In genomic region chr4:127074915-127075314, GRCm38 (mm10) we compare ENCODE assay signal across 26 mouse cellular contexts. TPM values are rescaled to one million over a fixed set of nuclear protein-coding genes. Genes with fewer than 3 reads are reported as not detected.
DNase-seq lines count a peak whose midpoint lies in the region; ATAC-seq and TF ChIP-seq lines count a peak whose summit lies in the region.
"Had no signal": no experiment of that assay in that cellular context is flagged by ENCODE, and none has a peak within 500 bp of the region (broad histone marks: within the 10 kb centered on the region; RNA-seq: fewer than 3 reads in every experiment).

No protein-coding gene starts in this region.

- H3K36me3 ChIP-seq in intestine, postnatal 0 days (ENCODE audit: control insufficient read depth, insufficient read depth) = no peaks in the 10 kb centered on the region; the same call in 1 of the 2 replicates
- no peaks in the 10 kb centered on the region for H3K36me3 ChIP-seq in intestine, embryonic 15.5 days
- H3K36me3 ChIP-seq in CH12.LX (replicated peaks in 1 of 2; ENCODE audit: control insufficient read depth in 1 of 2, insufficient read depth in 1 of 2, low read length in 1 of 2) = no peaks in the 10 kb centered on the region
- no peaks in the 10 kb centered on the region for H3K36me3 ChIP-seq in splenic B cell, adult 2 months (ENCODE audit: control insufficient read depth, insufficient read depth, low read length, poor library complexity, severe bottlenecking)
- H3K36me3 ChIP-seq: forebrain, embryonic 15.5 days; hindbrain, embryonic 13.5 days; kidney, embryonic 15.5 days; liver, embryonic 15.5 days; lung, embryonic 15.5 days had no signal

- ATAC-seq in intestine, postnatal 0 days = no peak
- no peak for ATAC-seq in intestine, embryonic 15.5 days
- no peak for ATAC-seq in Patski
- ATAC-seq: forebrain, embryonic 15.5 days had no signal

- 0 out of 2 replicates have a peak, but pooled peaks cover 5% of the 10 kb centered on the region for H3K4me1 ChIP-seq in intestine, postnatal 0 days (replicated peaks; ENCODE audit: control insufficient read depth, insufficient read depth, low read length)
- H3K4me1 ChIP-seq in intestine, embryonic 15.5 days (replicated peaks) = 0 out of 2 replicates have a peak, but pooled peaks cover 4% of the 10 kb centered on the region
- peaks cover 0 to 21% of the 10 kb centered on the region in 2 experiments; a peak in 2 of 4 replicates for H3K4me1 ChIP-seq in CH12.LX (ENCODE audit: control insufficient read depth in 1 of 2, insufficient read depth in 2 of 2)

- in situ Hi-C loops in CH12.LX (cut with MboI; ENCODE audit: low pct_ligation_motif_present, low pct_unique_long_range_greater_than_20kb, low sequenced_read_pairs) = loop anchor here (10.0 kb wide), 1 partner anchor 170 kb away; the partner anchor contains the start of gene Smim12
- in situ Hi-C loops in Patski (cut with MboI; ENCODE audit: low pct_unique_long_range_greater_than_20kb) = no loop called here

- no peaks in the 10 kb centered on the region for H3K79me2 ChIP-seq in CH12.LX (replicated peaks; ENCODE audit: control insufficient read depth, extremely low read depth, insufficient read depth, poor library complexity, severe bottlenecking)

- H3K9me3 ChIP-seq in intestine, postnatal 0 days (ENCODE audit: control insufficient read depth) = no peaks in the 10 kb centered on the region
- H3K9me3 ChIP-seq in intestine, embryonic 15.5 days = no peaks in the 10 kb centered on the region
- no peaks in the 10 kb centered on the region for H3K9me3 ChIP-seq in CH12.LX (replicated peaks; ENCODE audit: low read length)
- H3K9me3 ChIP-seq: embryonic facial prominence, embryonic 10.5 days; forebrain, embryonic 15.5 days; kidney, embryonic 15.5 days; liver, embryonic 15.5 days; lung, embryonic 15.5 days had no signal

- DNase-seq in CH12.LX (ENCODE audit: extremely low read depth) (no peak), Patski (ENCODE audit: low read depth, low spot score) (no peak)
- DNase-seq in splenic B cell, adult 2 months (ENCODE audit: low read depth, low spot score) = peak; percentile 25
- DNase-seq in thymus, postnatal 0 days (ENCODE audit: low spot score) = no peak
- no peak for DNase-seq in cerebellum, adult 8-10 months
- DNase-seq: adrenal gland, postnatal 36 days; cerebellum, adult 9-11 months; gastrocnemius, postnatal 25 days; heart, adult 2 months; kidney, postnatal 4 days; layer of hippocampus, adult 9-11 months; lung, postnatal 36 days; midbrain, embryonic 14.5 days; right cerebral cortex, adult 18-20 months; right cerebral cortex, postnatal 4 days; thymus, adult 2 months had no signal

- H3K9ac ChIP-seq in intestine, postnatal 0 days (ENCODE audit: low read depth, low read length) = no peak overlapping the region
- no peak overlapping the region for H3K9ac ChIP-seq in intestine, embryonic 15.5 days
- H3K9ac ChIP-seq in CH12.LX (ENCODE audit: insufficient read depth, low read depth) = no peak overlapping the region
- H3K9ac ChIP-seq: forebrain, embryonic 15.5 days; hindbrain, embryonic 13.5 days; kidney, embryonic 15.5 days; liver, embryonic 15.5 days; lung, embryonic 15.5 days had no signal

- TF ChIP-seq CTCF in intestine, postnatal 0 days (IDR thresholded peaks at IDR 0.05; ENCODE audit: low read depth) = peak; percentile 26; the same call in 1 of the 2 replicates
- TF ChIP-seq CTCF in CH12.LX (conservative IDR thresholded peaks at IDR 0.05 in 1 of 2, IDR thresholded peaks at IDR 0.05 in 1 of 2; ENCODE audit: low read depth in 2 of 2, low read length in 2 of 2) (peak in 1 of 2 experiments; percentile 56; a peak in 2 of 4 replicates), Patski (IDR thresholded peaks at IDR 0.05) (peak; percentile 31)

- H3K27me3 ChIP-seq in intestine, postnatal 0 days (replicated peaks; ENCODE audit: control insufficient read depth, insufficient read depth, low read length) = no peaks in the 10 kb centered on the region
- no peaks in the 10 kb centered on the region for H3K27me3 ChIP-seq in intestine, embryonic 15.5 days (replicated peaks)
- H3K27me3 ChIP-seq in CH12.LX (replicated peaks) (no peaks in the 10 kb centered on the region), Patski (no peaks in the 10 kb centered on the region)
- peaks cover 2% of the 10 kb centered on the region; the same call in 1 of the 2 replicates for H3K27me3 ChIP-seq in splenic B cell, adult 2 months (ENCODE audit: control insufficient read depth, insufficient read depth, low read length, poor library complexity, severe bottlenecking)
- H3K27me3 ChIP-seq: forebrain, embryonic 15.5 days; hindbrain, embryonic 13.5 days; kidney, embryonic 15.5 days; liver, embryonic 15.5 days; lung, embryonic 15.5 days; megakaryocyte, embryonic 14.5 days had no signal

- H3K27ac ChIP-seq in intestine, postnatal 0 days (ENCODE audit: low read depth, low read length) = no peak overlapping the region
- no peak overlapping the region for H3K27ac ChIP-seq in intestine, embryonic 15.5 days
- no peak overlapping the region for H3K27ac ChIP-seq in CH12.LX (ENCODE audit: insufficient read depth, low read depth)
- H3K27ac ChIP-seq: embryonic facial prominence, embryonic 10.5 days; forebrain, embryonic 15.5 days; heart, adult 2 months; hindbrain, embryonic 13.5 days; kidney, embryonic 15.5 days; left cerebral cortex, adult 2 months; liver, embryonic 15.5 days; lung, embryonic 15.5 days had no signal

- CTCF ChIA-PET in Patski (lab: Charles Lee) = no interaction called here

- TF ChIP-seq EP300 in CH12.LX (IDR thresholded peaks at IDR 0.05; ENCODE audit: low read length) = no peak

- dilution Hi-C loops in CH12.LX (cut with MboI; ENCODE audit: extremely low pct_ligation_motif_present, extremely low pct_unique_long_range_greater_than_20kb, low sequenced_read_pairs) = no loop called here

- 65% methylated on average over 1 of the region's 1 CpGs for WGBS in intestine, postnatal 0 days
- 50% methylated on average over 1 of the region's 1 CpGs for WGBS in intestine, embryonic 15.5 days

- H3K4me2 ChIP-seq in intestine, postnatal 0 days (replicated peaks; ENCODE audit: low read depth) = no peak overlapping the region
- no peak overlapping the region for H3K4me2 ChIP-seq in intestine, embryonic 15.5 days (replicated peaks)
- no peak overlapping the region for H3K4me2 ChIP-seq in CH12.LX (ENCODE audit: insufficient read depth, low read depth, poor library complexity, severe bottlenecking)
- H3K4me2 ChIP-seq: forebrain, embryonic 15.5 days; hindbrain, embryonic 13.5 days; kidney, embryonic 15.5 days; liver, embryonic 15.5 days; lung, embryonic 15.5 days had no signal

- TF ChIP-seq POLR2A in CH12.LX (IDR thresholded peaks at IDR 0.05; ENCODE audit: low read depth, low read length) = no peak

- POLR2A ChIA-PET in Patski (lab: Charles Lee) = no interaction called here

- TF ChIP-seq RAD21 in CH12.LX (IDR thresholded peaks at IDR 0.05; ENCODE audit: low read depth, low read length) = peak; percentile 52

- H3K4me3 ChIP-seq in intestine, postnatal 0 days (ENCODE audit: low read depth, low read length) = no peak overlapping the region
- H3K4me3 ChIP-seq in intestine, embryonic 15.5 days (replicated peaks) = no peak overlapping the region
- H3K4me3 ChIP-seq in CH12.LX (replicated peaks in 1 of 3; ENCODE audit: low read depth in 2 of 3, low read length in 2 of 3, poor library complexity in 1 of 3) = no peak overlapping the region
- H3K4me3 ChIP-seq: embryonic facial prominence, embryonic 10.5 days; forebrain, embryonic 15.5 days; heart, adult 2 months; hindbrain, embryonic 13.5 days; kidney, embryonic 15.5 days; left cerebral cortex, adult 2 months; liver, embryonic 15.5 days; lung, embryonic 15.5 days; megakaryocyte, embryonic 14.5 days had no signal

TF ChIP-seq in CH12.LX, 34 proteins besides CTCF, POLR2A, EP300 and RAD21:
- TF ChIP-seq E2F4 (IDR thresholded peaks at IDR 0.05; ENCODE audit: insufficient replicate concordance, low read depth, low read length) = no peak
- TF ChIP-seq SMC3 (IDR thresholded peaks at IDR 0.05; ENCODE audit: low read depth, low read length) = peak; percentile 19; the same call in 1 of the 2 replicates

RNA-seq across cellular contexts. Expression of gene Zmym6, which starts 2.3 kb away (rescaled TPM):
- 5.0 and 7.0 TPM in 2 replicates for polyA plus RNA-seq in intestine, postnatal 0 days (2015; fragmentation: Nextera tagmentation; extraction: Ambion mirVana)
- polyA plus RNA-seq in intestine, embryonic 15.5 days (2015; fragmentation: Nextera tagmentation; extraction: Ambion mirVana) = 15.1 and 18.2 TPM in 2 replicates
- 6.4 and 7.8 TPM in 2 replicates for total RNA-seq in CH12.LX (2012; rRNA removed)
- total RNA-seq in CH12.LX (2014; rRNA removed) = 8.1 and 11.1 TPM in 2 replicates
- polyA plus RNA-seq in CH12.LX (2012; ENCODE audit: insufficient read length, low read depth) = 9.1 and 10.2 TPM in 2 replicates
- polyA plus RNA-seq in Patski (2021) = 20.9 TPM
- 11.0 and 11.1 TPM in 2 replicates for polyA plus RNA-seq in thymus, postnatal 0 days (2015; fragmentation: Nextera tagmentation; extraction: Ambion mirVana)

RNA-seq across cellular contexts. Expression of gene Zmym1, which starts 14.0 kb away (rescaled TPM):
- 6.4 and 6.5 TPM in 2 replicates for polyA plus RNA-seq in intestine, postnatal 0 days (2015; fragmentation: Nextera tagmentation; extraction: Ambion mirVana)
- 13.8 and 14.9 TPM in 2 replicates for polyA plus RNA-seq in intestine, embryonic 15.5 days (2015; fragmentation: Nextera tagmentation; extraction: Ambion mirVana)
- total RNA-seq in CH12.LX (2012; rRNA removed) (9.5 and 13.4 TPM in 2 replicates), CH12.LX (2014; rRNA removed) (25.0 and 26.5 TPM in 2 replicates)
- polyA plus RNA-seq in CH12.LX (2012; ENCODE audit: insufficient read length, low read depth) (20.4 and 23.5 TPM in 2 replicates), Patski (2021) (5.7 TPM)
- polyA plus RNA-seq in thymus, postnatal 0 days (2015; fragmentation: Nextera tagmentation; extraction: Ambion mirVana) = 27.0 and 27.7 TPM in 2 replicates

RNA-seq across cellular contexts. Expression of gene Tmem35b, which starts 48.6 kb away (rescaled TPM):
- polyA plus RNA-seq in intestine, postnatal 0 days (2015; fragmentation: Nextera tagmentation; extraction: Ambion mirVana) = 19.5 and 20.9 TPM in 2 replicates
- polyA plus RNA-seq in intestine, embryonic 15.5 days (2015; fragmentation: Nextera tagmentation; extraction: Ambion mirVana) = 23.2 and 25.7 TPM in 2 replicates
- total RNA-seq in CH12.LX (2012; rRNA removed) (8.4 and 14.2 TPM in 2 replicates), CH12.LX (2014; rRNA removed) (8.3 and 9.4 TPM in 2 replicates)
- polyA plus RNA-seq in CH12.LX (2012; ENCODE audit: insufficient read length, low read depth) (5.5 and 7.1 TPM in 2 replicates), Patski (2021) (40.9 TPM)
- polyA plus RNA-seq in thymus, postnatal 0 days (2015; fragmentation: Nextera tagmentation; extraction: Ambion mirVana) = 18.4 and 22.2 TPM in 2 replicates

RNA-seq across cellular contexts. Expression of gene Sfpq, which starts 53.8 kb away (rescaled TPM):
- 56.3 and 59.0 TPM in 2 replicates for polyA plus RNA-seq in intestine, postnatal 0 days (2015; fragmentation: Nextera tagmentation; extraction: Ambion mirVana)
- polyA plus RNA-seq in intestine, embryonic 15.5 days (2015; fragmentation: Nextera tagmentation; extraction: Ambion mirVana) = 71.9 and 75.6 TPM in 2 replicates
- total RNA-seq in CH12.LX (2012; rRNA removed) (170 and 228 TPM in 2 replicates), CH12.LX (2014; rRNA removed) (146 and 199 TPM in 2 replicates)
- polyA plus RNA-seq in CH12.LX (2012; ENCODE audit: insufficient read length, low read depth) (560 and 668 TPM in 2 replicates), Patski (2021) (312 TPM)
- polyA plus RNA-seq in thymus, postnatal 0 days (2015; fragmentation: Nextera tagmentation; extraction: Ambion mirVana) = 112 and 127 TPM in 2 replicates
